Mouse (Mus musculus) testis, adult 2 months (tissue): Measurements from ENCODE around the gene Gata2.

Experiments used
- CTCF ChIP-seq: fragments of 200-500 bp; IDR thresholded peaks from 2 replicates; pipeline ENCODE4 v1.5.1; 2012; ENCODE audit warnings: low read depth, mild to moderate bottlenecking, inconsistent platforms, low read length, moderate library complexity; ENCODE audit not compliant: control insufficient read depth, insufficient read depth, insufficient replicate concordance
- POLR2A ChIP-seq: fragments of 200-500 bp; IDR thresholded peaks from 2 replicates; pipeline ENCODE4 v1.6.1; 2012; ENCODE audit warnings: low read depth, mild to moderate bottlenecking, inconsistent platforms, low read length, moderate library complexity; ENCODE audit not compliant: control insufficient read depth

DNA sequence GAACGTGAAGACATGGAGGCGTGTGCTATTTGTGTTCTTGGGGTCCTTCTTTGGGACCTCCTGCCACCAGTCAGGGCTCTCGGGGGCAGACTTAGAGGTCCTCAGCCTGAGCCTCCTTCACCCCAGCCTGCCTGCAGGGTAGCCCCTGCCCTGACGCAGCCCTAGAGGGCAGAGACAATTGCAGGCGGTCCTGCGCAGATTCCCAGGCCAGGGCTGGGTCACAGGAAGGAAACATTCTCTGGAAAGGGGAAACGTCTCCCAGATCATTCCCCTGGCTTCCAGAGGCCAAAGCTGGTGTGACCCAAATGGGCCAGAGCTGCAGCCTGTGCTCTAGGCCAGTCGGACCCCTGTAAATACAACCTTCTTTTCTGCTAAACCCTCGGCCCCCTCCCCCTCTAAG lies 12.2 kb downstream of the Gata2 start:
- TF ChIP-seq CTCF (no peak), POLR2A (no peak)
